Mouse (Mus musculus) lung, postnatal 14 days (tissue): ENCODE results near the gene Grhl1.
A peak's percentile ranks its signal among the peaks of the same experiment; 100 is the strongest.
"Not testable (repeated sequence)": the region's sequence is repeated elsewhere in the genome, so short reads cannot be mapped to it uniquely, and the experiment has no call there.

ENCODE experiments used
- DNase-seq: peaks from one replicate; pipeline ENCODE4 v3.0.0; 2021

Grhl1 gene

DNA sequence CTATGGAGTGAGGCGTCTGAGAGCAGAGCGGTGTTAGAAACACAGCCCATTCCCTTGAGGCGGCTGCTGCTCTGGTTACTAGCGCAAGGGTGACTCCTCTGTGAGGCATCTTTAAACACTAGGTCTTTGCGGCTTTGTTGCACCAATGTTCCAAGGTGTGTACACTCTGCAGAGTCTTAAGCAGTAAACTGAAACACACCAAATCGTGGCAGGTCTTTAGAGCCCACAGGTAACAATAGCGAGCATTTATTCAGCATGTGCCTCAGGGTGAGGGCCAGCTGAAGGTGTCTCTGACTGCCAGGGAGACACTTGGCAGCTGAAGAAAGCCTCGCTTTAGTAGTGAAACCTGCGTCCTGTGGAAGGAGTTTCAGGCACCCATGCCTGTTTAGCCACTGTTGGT, 20.0 kb downstream of the Grhl1 start:
- no peak for DNase-seq

DNA sequence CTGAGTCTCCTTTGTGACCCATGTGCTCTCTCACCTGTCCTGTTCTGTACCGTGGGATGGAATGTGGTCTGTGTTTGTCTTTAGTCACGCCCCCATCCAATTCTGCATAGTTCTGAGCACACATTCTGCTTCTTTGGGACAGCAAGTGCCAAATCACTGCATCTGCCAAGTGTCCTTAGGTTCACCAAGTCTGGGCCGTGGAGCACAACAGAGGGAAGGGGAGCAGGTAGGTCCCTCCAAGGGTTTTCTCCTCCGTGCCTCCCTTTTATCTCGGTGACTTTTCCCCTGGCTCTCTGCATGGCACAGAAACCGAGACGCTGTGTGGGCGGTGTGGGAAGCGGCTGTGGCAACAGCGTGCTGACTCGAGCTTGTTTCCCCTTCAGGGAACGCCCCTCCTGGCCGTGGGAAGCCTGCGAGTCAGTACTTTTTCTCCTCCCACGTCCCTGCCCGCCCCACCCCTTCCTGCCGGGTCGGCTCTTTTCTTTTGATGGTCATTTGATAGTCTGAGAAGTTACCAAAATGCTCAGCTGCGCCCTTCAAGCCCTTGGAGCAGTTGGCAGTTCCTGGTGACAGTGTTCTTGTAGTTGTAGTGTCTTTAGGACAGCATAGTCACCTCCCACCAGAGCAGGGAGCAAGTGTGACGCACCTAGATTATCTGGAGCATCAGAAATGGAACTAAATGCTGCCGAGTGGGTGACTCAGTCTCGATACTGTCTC, 21.0 kb downstream of the Grhl1 start:
- peak; percentile 79 for DNase-seq

DNA sequence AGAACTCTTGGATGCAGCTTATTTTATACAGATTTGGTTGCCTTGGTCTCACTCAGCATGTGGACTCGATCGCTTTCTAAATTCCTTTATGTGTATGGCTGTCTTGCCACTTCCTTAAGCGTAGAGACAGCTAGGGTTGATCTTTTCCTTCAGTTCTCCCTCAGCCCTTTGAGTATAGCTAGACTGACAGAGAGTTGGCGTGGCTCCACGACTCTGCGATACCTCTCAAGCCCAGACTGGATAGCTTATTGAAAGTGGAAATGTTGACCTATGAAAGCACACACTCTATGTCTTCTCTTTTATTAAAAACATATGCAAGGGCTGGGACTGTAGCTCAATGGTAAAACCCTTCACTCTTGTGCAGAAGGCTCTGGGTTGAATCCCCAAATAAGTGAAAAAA, 25.3 kb downstream of the Grhl1 start:
- DNase-seq, result no peak

DNA sequence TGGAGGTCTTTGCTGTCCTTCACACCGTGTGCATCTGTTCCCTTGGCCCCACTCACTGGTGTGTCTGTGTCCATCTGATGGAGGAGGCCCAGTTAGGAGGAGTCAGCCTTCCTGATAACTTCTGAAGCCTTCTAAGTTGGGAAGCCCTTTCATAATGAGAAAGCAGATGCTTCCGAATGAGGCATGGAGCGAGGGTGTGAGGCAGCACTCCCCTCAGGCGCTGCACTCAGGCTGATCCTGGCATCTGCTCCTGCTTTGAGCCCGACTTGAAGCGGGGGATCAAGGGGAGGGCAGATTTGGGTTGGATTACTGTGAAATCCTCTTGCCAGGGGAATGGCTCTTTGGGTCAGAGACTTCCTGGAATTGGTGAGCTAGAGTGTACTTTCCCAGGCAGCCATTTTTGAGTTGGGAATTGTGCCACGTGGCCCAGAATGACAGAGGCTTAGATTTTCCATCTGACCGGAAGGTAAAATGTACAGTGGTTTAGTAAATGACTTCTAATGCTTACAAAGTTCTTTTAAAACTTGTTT, 27.3 kb downstream of the Grhl1 start:
- no peak for DNase-seq

DNA sequence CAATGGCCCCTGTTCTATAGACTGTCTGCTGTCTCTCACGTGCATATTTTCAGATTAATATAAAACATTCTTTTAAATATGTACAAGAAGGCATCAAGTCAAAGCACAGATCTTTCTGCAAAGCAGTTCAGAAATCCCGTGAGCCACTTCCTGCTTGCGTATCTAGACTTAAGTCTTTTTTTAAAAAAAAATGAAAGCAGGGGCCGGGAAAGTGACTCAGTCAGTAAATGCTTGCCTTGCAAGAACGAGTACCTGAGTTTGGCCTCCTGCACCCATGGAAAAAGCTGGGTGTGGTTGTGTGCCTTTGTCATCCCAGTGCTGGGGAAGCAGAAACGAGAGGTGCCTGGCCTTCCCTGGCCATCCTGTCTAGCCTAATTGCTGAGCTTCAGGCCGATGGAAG, 28.0 kb downstream of the Grhl1 start:
- DNase-seq, result no peak

DNA sequence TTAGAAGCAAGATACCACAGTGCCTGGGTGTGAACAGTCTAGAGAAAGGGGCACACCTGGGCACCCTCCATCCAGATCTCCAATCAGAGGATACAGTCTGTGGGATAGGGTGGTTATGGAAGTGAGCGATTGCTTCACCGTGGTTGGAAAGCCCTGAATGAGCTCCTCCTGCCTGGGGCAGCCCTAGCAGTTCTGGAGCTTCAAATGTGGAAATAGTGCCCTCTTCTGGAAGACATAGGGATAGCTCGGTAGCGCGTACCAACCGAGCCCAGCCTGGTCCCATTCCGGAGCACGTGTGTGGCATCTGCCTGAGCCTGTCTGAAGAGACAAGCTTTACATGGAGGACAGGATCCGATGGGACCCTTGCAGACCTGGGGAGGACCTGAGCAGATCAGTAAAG, 28.7 kb downstream of the Grhl1 start:
- DNase-seq, result peak; percentile 82

DNA sequence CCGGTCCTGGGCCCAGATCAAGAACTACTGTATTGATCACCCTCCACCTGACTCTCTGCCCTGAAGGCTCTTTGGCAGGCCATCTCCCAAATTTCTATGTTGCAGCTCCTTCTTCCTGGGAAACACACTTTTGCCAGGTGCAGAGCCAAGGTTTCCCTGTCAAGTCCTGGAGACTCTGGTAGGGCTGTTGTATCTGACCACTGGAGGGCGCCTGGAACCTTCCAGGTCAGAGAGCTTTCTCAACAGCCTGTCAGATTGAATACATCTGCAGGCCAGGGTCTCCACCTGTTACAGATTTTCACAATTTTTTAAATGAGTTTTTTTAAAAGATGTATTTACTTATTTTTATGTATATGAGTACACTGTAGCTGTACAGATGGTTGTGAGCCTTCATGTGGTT, 31.2 kb downstream of the Grhl1 start:
- DNase-seq, result peak; percentile 87

DNA sequence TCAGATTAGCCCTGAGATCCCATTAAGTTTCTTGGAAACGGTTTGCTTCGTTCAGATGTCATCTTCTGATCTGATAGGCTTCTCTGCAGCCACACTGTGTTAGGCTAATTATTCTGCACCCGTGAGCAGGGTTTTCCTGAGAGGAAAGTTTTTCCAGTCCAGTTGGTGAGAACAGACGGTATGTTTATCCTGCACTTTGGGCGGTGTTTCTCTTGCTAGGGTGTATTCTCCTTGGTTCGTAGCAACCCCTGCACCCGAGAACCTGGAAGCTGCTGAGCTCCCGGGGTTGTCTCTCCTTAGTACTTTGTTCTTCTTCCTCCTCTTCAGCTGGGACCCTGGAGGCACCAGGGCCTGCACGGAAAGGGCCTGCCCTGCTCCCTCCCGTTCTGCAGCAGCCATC, 34.1 kb downstream of the Grhl1 start:
- no peak for DNase-seq

DNA sequence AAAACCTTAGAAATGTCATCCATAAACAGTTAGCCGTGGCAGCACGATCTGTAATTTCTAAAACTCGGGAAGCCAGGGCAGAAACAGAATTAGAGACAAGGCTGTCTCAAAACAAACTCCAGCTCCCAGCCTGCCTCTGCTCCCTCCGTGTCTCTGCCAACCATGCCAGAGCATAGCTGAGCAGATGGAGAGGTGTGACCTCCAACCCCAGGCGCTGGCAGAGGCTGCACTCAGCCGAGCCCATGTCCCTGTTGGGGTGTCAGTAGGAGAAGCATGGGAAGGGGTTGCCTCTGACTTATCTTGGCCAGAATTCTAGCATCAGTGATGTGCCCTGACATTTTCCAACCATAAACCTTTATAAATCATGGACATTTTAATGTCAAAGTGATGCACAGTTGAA, 40.5 kb downstream of the Grhl1 start:
- DNase-seq, result no peak

DNA sequence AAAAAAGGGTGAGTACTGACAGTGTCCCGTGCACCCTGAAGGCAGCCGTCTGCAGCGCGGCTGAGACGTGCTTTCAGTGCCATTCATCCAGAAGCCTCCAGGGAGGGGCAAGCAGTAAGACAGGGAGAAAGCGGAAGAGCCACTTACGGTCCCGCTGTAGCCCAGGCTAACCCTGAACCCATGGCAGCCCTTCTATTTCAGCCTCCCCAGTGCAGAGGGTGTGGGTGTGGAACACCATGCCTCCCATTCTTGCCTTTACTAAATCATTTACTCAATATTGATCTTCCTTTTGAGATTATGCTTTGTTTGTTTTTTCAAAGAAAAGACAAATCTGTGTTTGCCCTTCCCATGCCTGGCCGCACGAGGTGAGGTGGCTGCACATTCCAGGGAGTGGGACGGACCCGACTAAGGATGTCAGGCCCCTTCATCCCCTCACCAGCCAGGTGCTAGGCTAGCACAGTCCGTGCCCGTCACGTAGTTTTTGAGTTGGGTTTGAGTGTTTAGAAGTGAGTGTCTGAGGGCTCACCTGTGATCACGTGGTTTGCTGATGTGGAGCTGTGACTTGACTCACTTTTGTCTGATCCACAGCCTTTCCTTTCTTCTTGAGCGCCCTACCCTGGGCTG, 42.5 kb downstream of the Grhl1 start:
- DNase-seq, result no peak

DNA sequence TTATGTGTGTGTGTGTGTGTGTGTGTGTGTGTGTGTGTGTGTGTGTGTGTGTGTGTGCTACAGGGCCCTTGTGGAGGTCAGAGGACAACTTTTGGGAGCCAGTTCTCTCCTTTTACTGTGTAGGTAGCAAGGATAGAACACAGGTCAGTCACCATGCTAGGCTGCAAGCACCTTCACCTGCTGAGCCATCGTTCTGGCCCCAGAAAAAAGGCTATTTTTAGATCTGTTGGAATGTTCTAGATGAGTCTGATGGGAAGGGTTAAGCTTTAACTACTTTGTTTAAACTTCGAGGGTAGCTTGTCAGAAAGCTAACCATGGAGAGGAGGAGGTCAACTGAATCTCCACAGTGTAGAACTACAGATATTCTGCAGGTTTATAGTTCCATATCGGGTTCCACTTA, 43.1 kb downstream of the Grhl1 start:
- DNase-seq, result no peak

DNA sequence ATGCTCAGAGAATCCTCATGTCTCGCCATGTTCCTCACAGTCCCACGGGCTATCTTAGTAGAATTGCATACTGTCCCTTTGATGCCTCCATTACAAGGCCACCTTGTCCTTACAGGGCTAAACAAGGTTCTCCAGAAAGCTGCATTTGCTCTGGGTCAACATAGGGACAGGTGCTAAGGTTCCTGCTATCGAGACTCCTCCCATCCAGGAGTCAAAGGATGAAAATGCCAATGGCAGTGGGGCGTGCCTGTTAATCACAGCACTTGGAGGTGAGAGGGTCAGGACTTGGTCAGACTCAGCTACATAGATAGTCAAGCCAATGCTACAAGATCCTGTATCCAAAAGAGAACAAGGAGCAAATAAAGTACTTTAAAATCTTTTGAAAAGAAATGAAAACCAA, 47.4 kb downstream of the Grhl1 start:
- no peak for DNase-seq

DNA sequence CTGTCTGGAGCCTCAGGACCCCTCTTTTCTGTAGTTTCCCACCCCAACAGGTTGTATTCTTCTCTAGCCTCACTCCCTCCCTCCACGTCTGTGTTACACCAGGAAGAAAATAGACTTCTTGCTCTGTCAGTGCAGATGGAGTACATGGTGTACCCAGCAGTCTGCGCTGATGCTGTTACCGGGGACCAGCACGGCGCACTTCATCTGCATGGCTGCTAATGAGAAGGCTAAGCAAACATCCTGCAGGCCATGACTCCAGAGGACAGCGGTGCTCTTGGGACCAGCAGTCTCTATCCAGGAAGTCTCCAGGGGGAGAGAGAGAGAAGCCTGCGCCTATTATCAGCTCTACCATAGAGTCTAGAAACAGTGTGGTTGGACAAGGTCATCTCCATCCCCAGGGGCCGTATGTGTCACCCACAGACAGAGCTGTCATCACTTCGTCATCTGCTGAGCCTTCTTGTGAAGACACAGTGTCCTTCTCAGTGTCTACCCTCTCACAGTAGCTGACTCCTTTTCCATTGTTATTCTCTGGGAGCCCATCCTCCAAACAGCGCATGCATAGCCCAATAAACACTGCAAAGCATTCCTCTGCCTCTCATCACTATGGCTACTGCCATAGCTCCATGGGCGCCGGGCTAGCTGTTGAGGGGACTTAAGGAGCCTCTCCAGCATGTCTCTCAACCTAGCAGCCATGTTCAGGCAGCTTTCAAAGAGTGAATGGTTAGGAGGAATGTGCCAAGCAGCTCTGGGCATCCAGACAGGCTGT, 51.6 kb downstream of the Grhl1 start:
- no peak for DNase-seq

DNA sequence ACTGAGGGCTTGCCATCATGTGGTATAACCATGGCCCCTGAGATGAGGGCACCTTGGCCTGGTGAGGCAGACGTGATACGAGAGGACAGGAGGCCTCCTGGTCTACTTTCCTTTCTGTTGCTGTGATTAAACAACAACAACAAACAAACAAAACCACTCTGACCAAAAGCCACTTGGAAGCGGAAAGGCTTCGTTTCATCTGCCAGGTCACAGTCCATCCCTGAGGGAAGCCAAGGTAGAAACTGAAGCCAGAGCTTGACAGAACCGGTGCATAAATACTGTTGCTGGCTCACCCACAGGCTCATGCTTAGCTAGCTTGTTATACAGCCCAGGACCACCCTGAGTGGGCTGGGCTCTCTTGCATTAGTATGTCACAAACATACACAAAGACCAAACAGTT, 54.3 kb downstream of the Grhl1 start:
- DNase-seq, result no peak

DNA sequence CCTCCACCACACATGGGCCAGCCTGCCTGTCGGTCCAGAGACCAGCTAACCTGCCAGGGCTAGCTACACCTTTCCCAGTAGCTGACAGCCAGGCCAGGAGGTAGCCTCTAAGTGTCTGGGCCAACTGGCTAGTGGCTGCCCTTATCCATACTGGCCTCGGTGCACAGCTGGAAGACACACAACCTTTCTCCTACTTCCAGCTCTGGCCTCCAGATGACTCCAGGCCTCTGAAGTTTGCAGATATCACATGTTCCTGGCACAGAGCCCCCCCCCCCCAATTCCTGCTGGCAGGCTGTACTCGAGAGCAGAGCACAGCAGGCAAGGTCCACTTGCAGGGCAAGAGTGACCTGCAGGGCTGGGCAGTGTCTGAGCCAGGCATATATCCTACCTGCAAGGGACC, 55.1 kb downstream of the Grhl1 start:
- no peak for DNase-seq

DNA sequence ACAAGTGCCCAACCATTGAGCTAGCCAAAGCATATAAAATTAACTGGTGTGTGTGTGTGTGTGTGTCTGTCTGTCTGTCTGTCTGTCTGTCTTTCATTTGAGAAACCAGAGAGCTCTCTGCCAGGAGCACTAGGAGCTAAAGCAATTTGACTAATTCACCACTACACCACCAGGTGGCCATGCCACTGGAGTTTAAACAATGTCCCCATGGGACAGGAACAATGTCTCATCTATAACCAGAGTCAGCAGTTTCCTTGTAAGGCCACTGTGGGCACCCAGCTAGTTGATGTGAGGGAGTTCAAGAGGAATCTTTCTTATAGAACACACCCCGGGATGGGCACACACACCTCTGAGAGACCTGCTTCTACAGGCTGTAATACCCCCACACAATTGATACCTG, 58.1 kb downstream of the Grhl1 start:
- DNase-seq, result peak; percentile 72

DNA sequence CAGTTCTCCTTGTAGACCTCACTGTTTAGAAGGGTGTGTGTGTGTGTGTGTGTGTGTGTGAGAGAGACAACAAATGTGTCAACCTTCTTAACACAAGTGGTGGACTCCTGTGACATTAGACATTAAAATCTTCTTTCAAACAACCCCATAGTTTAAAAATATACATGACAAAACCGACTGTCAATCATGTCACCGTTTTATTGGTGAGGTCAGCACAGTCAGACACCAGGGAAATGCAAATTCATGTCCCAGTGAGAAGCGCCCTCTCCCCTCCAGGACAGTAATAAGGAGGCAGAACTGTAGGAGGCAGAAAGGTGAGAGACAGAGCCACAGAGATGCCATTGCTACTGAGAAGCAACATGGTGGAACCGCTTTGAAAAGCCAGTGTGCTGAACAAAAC, 60.3 kb downstream of the Grhl1 start:
- DNase-seq, result no peak

DNA sequence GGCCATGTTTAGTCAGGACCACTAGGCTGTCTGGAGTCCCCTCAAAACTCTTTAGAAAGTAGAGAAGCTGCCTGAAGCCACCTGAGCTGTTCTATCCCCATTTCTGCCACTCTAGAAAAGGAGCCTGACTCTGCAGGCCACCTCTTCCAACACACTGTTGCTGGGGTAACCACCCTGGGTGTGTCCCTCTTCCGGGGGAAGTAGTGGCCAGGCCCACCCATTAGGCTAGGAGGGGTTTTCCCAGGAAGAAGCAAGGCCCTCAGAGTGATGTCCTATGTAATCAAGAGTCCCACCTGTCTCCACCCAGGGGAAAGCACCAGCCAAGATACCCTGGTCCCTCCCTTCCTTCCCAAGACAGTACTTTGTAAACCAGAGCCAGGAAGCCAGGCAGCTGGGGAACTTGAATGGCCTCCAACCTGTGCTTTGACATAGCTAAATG, 61.7 kb downstream of the Grhl1 start:
- peak; percentile 43 for DNase-seq

DNA sequence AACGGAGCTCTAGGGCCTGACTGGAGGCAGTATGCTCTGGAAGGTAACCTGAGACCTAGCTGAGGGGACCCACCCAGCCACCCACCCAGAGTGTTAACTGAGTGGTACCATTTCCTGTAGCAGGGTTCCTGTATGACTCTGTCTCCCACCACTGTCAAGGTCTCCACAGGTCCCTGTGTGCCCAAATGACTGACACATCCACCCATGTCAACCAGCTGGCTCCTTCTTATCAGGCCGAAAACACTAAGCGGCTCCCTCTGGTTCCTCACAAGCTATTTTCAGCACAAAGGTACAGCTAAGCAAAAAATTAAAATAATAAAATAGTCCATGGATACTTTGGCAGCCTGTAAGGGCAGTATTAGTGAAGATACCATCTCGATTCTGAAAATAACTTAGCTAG, 62.1 kb downstream of the Grhl1 start:
- no peak for DNase-seq

DNA sequence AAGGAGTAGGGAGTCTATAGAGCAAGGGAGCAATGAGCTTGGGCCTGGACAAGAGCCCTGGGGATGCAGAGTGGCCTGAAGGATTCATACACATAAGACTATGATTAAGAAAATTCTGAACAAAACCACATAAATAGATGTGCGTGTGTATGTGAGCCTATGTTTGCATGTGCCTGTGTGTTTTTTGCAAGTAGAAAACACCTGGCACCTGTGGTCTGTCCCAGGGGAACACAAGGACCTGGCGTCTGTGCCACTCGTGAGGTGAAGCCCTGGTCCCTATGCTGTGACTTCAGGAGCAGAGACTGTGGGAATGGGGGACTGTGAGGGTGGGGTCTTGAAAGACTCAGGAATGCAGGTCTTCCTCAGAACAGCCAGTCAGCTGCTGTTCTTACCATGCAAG, 62.6 kb downstream of the Grhl1 start:
- DNase-seq, result no peak

DNA sequence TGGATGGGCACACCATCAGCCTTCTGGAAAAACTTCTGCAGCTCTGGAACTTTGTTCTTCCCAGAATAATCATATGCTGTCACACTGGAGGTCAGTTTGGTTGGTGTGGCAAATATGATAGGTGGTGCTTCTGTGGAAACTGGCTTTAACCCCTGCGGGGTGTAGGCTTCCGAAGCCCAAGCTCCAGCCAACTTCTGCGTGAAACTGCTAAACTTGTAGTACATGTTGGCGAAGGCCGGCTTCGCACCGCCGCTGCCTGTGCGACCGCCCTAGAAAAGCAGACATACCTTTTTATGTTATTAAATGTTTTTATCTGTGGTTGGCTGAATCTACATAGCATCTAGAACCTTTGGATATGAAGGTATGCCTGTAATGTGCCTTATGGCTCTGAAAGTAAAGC, 66.7 kb downstream of the Grhl1 start:
- not testable (repeated sequence) for DNase-seq

DNA sequence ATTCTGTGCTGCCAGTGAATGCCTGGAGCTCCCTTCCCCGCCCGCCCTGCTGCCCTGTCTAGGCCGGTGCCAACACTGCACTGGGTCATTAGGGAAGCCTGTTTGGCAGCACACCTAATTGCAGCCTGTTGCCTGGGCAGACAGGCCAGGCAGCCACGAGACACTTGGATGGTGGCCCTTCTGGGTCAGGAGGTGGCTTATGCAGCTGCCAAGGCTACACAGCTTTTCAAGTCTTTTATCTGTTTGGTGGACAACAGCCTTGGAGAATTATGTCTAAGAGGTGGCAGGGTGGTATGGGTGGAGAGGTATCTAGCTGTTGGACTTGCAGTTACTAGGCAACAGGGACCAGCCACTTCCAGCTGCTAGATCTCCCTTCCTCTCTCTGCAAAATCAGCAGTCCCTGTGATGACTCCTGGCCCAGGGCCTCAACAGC, 70.3 kb downstream of the Grhl1 start:
- DNase-seq, result peak; percentile 70

DNA sequence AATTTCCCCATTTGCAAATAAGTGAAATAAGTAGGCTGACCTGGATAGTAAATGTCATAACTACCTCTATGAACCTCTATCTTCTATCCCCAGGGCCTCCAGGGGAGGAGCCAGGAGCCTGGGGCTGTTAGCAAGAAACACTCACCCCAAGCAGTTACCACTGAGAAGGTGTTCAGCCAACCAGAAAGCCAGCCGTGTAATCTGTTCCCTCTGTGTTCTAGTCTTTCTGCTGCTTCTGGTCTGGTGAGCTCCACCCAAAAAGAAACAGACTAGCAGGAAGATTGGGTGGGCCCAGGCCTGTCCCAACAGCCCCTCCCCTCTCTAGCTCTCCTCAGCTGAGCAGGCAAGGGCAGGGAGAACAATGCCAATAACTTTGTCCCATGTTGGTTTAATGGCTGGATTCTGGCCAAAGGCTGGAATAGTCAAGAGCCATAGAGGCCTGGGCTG, 72.1 kb downstream of the Grhl1 start:
- peak; percentile 60 for DNase-seq

DNA sequence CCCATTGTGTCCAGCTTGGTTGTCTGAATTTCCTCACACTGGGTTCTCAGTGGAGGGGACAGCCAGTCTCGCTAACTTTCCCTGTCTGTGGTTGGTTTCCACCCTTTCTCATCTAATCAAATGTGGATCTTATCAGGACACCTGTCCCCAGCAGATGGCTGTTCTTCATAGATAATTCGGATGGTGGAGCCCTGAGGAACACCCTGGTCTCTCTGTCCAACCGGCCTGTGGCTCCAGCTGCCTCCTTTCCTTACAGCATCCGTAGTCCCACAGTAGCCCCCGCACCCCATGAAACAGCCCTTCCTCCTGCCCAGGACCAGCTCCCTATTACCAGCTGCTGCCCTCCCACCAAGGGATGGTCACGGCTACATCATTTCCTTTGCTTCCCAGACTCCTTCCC, 73.8 kb downstream of the Grhl1 start:
- no peak for DNase-seq
